Mouse (Mus musculus): ENCODE measurements around the gene Arhgef1.

DNA sequence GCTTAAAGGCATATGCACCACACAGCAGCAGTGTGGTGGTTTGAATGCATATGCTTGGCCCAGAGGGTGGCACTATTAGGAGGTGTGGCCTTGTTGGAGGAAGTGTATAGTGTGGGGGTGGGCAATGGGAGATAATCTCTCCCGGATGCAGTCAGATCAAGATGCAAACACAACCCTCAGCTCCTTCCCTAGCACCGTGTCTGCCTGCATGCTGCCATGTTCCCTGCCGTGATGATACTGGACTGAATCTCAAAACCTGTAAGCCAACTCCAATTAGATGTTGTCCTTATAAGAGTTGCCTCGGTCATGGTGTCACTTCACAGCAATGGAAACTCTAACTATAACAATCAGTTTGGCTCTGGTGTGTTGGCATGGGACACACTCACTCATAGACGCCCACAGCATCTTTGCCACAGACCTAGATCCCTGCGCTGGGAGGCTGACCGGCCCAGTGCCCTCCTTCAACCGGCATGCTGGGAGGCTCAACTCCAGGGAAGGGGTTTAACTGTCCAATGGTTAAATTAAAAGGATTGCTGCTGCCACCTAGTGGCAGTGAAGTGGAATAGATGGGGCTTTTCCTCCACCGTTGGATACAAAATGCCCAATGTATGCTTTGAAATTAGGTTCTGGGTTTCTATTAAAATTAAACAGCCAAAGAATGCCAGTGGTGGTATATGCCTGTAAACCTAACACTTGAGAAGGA lies 72.3 kb downstream of the Arhgef1 start:
- TF ChIP-seq MYOG (IDR thresholded peaks at IDR 0.05; ENCODE audit: control insufficient read depth, extremely low read depth, insufficient read length) (no peak), CTCF (IDR thresholded peaks at IDR 0.05; ENCODE audit: control insufficient read depth, insufficient read depth, insufficient read length) (no peak), USF1 (IDR thresholded peaks at IDR 0.05; ENCODE audit: low read depth) (no peak), FOSL1 (IDR thresholded peaks at IDR 0.05; ENCODE audit: insufficient read depth, low read length, poor library complexity, severe bottlenecking) (no peak), MAX (IDR thresholded peaks at IDR 0.05) (no peak)
